ENCODE assay signal across 9 mouse cellular contexts in the genomic region with DNA sequence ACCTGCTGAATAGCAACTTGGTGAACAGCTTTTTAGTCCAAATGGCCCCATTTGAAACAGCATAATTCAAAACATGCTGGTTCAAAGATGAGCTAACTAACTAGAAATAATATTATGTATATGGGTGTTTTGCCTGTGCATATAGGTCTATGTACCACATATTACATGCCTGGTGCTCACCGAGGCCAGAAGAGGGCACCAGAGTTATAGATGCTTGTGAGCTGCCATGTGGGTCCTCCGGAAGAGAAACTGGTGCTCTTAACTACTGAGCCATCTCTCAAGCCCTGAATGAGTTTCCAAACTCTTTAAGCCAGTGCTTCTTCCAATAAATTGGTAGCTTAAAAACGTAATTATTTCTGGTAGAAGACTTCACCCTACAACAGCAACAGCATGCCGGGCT. TPM values are rescaled to one million over a fixed set of nuclear protein-coding genes. Genes with fewer than 3 reads are reported as not detected.
A peak's percentile ranks its signal among the peaks of the same experiment; 100 is the strongest.
DNase-seq lines count a peak whose midpoint lies in the region; ATAC-seq and TF ChIP-seq lines count a peak whose summit lies in the region.
"Had no signal": no experiment of that assay in that cellular context is flagged by ENCODE, and none has a peak within 500 bp of the region (broad histone marks: within the 10 kb centered on the region; RNA-seq: fewer than 3 reads in every experiment).

No protein-coding gene starts in this region.

- peak; percentile 56; the same call in 1 of the 2 replicates for ATAC-seq in frontal cortex, adult (ENCODE audit: low TSS enrichment)
- 0 out of 2 replicates have a peak, but pooled peaks have one; percentile 76 for ATAC-seq in kidney, embryonic 14.5 days (ENCODE audit: low FRiP score, low TSS enrichment)
- ATAC-seq in megakaryocyte progenitor cell, adult 5-6 weeks (replicated peaks; ENCODE audit: poor library complexity) = peak; percentile 99

- no peaks in the 10 kb centered on the region for H3K4me1 ChIP-seq in embryonic fibroblast, embryonic 13.5 days (ENCODE audit: control insufficient read depth, insufficient read depth, low read length)
- H3K4me1 ChIP-seq in kidney, embryonic 14.5 days (ENCODE audit: control insufficient read depth, insufficient read depth, low read length) = no peaks in the 10 kb centered on the region
- H3K4me1 ChIP-seq: heart, embryonic 15.5 days had no signal

- H3K27ac ChIP-seq in embryonic fibroblast, embryonic 13.5 days (ENCODE audit: insufficient read depth, low read length) = no peak overlapping the region
- H3K27ac ChIP-seq in kidney, embryonic 14.5 days (ENCODE audit: low read depth, low read length) = no peak overlapping the region
- H3K27ac ChIP-seq: heart, embryonic 15.5 days had no signal

- H3K36me3 ChIP-seq in kidney, embryonic 14.5 days (ENCODE audit: control insufficient read depth, insufficient read depth, low read length) = peaks cover 10% of the 10 kb centered on the region; the same call in 1 of the 2 replicates

- 58% methylated on average over 4 of the region's 4 CpGs for WGBS in kidney, embryonic 14.5 days

- no peaks in the 10 kb centered on the region for H3K27me3 ChIP-seq in kidney, embryonic 14.5 days (ENCODE audit: control insufficient read depth, insufficient read depth, low read length)
- H3K27me3 ChIP-seq: heart, embryonic 15.5 days had no signal

- H3K9me3 ChIP-seq in kidney, embryonic 14.5 days (ENCODE audit: control insufficient read depth, low read length) = no peaks in the 10 kb centered on the region
- H3K9me3 ChIP-seq: heart, embryonic 15.5 days had no signal

- H3K4me3 ChIP-seq in embryonic fibroblast, embryonic 13.5 days (ENCODE audit: insufficient read depth, low read length) = no peak overlapping the region
- no peak overlapping the region for H3K4me3 ChIP-seq in kidney, embryonic 14.5 days (ENCODE audit: low read length)
- H3K4me3 ChIP-seq: heart, embryonic 15.5 days had no signal

- no peak for TF ChIP-seq POLR2A in embryonic fibroblast, embryonic 13.5 days (IDR thresholded peaks at IDR 0.05; ENCODE audit: low read depth, low read length)

- no peak overlapping the region for H3K4me2 ChIP-seq in kidney, embryonic 14.5 days (replicated peaks; ENCODE audit: low read depth, low read length)
- H3K4me2 ChIP-seq: heart, embryonic 15.5 days had no signal

- TF ChIP-seq CTCF in embryonic fibroblast, embryonic 13.5 days (IDR thresholded peaks at IDR 0.05; ENCODE audit: borderline replicate concordance, insufficient read depth, low read length) = peak; percentile 52; the same call in 1 of the 2 replicates

- H3K9ac ChIP-seq in kidney, embryonic 14.5 days (ENCODE audit: low read depth, low read length) = no peak overlapping the region
- H3K9ac ChIP-seq: heart, embryonic 15.5 days had no signal

- no peak for DNase-seq in frontal cortex, postnatal 25 days (ENCODE audit: low spot score in 2 of 2)
- DNase-seq in urinary bladder, postnatal 25 days (ENCODE audit: low spot score) = peak; percentile 52
- no peak for DNase-seq in urinary bladder, adult 2 months (ENCODE audit: low spot score)
- DNase-seq in testis, postnatal 14 days (ENCODE audit: low spot score) = peak; percentile 16

RNA-seq across cellular contexts. Expression of gene Tmod3, which starts 37.7 kb away (rescaled TPM):
- 73.0 and 73.1 TPM in 2 replicates for polyA plus RNA-seq in urinary bladder, adult 2 months (2012; rRNA removed)
- polyA plus RNA-seq in embryonic fibroblast, embryonic 13.5 days (2011; ENCODE audit: insufficient read length, low read depth, missing spikeins) = 71.0 and 76.6 TPM in 2 replicates
- 97.1 and 144 TPM in 2 replicates for polyA plus RNA-seq in kidney, embryonic 14.5 days (2014; fragmentation: Nextera tagmentation; extraction: Ambion mirVana)
- 55.9 and 61.1 TPM in 2 replicates for total RNA-seq in megakaryocyte progenitor cell, adult 5-6 weeks (2015)
- total RNA-seq in megakaryocyte progenitor cell, adult 5-6 weeks (2017) = 58.7 and 61.6 TPM in 2 replicates

Comparison
In these comparisons a context has a peak if more than half of its experiments do, and no peak if none do; other contexts are left out.
1. DNase-seq: peak in urinary bladder, postnatal 25 days (single experiment) and testis, postnatal 14 days (single experiment); none in frontal cortex, postnatal 25 days (0 of 2) and urinary bladder, adult 2 months (single experiment).
2. Peak in every context shown above with its lines, with median percentiles within 50 percentile points of each other: ATAC-seq.